Mouse (Mus musculus) kidney, embryonic 16.5 days (tissue): ENCODE measurements around the gene Gm5136. TPM values are rescaled to one million over a fixed set of nuclear protein-coding genes. Genes with fewer than 3 reads are reported as not detected.

ENCODE experiments used
- ATAC-seq: fragments of 200-750 bp; cut with Nextera tagmentation; 2 replicates; pipeline ENCODE4 v1.8.0; 2017; ENCODE audit warnings: moderate TSS enrichment; ENCODE audit not compliant: low FRiP score, low TSS enrichment
- H3K27ac ChIP-seq: fragments of 300-500 bp; sonication (generic); 2 replicates; pipeline ENCODE4 v1.5.1; 2014; ENCODE audit warnings: low read length
- H3K27me3 ChIP-seq: fragments of 300-500 bp; sonication (generic); 2 replicates; pipeline ENCODE4 v1.6.1; 2014; ENCODE audit warnings: low read length, control low read depth, mixed read lengths; ENCODE audit not compliant: insufficient read depth
- H3K36me3 ChIP-seq: fragments of 300-500 bp; sonication (generic); 2 replicates; pipeline ENCODE4 v1.6.1; 2014; ENCODE audit warnings: low read length, control low read depth, mixed read lengths; ENCODE audit not compliant: insufficient read depth
- H3K4me1 ChIP-seq: fragments of 300-500 bp; sonication (generic); 2 replicates; pipeline ENCODE4 v1.6.1; 2014; ENCODE audit warnings: low read length, control low read depth, mixed read lengths; ENCODE audit not compliant: insufficient read depth
- H3K4me2 ChIP-seq: fragments of 300-500 bp; sonication (generic); replicated peaks from 2 replicates; pipeline ENCODE4 v1.6.1; 2014; ENCODE audit warnings: low read depth, low read length
- H3K4me3 ChIP-seq: fragments of 300-500 bp; sonication (generic); 2 replicates; pipeline ENCODE4 v1.5.1; 2014; ENCODE audit warnings: mild to moderate bottlenecking, low read length
- H3K9ac ChIP-seq: fragments of 300-500 bp; sonication (generic); replicated peaks from 2 replicates; pipeline ENCODE4 v1.6.1; 2014; ENCODE audit warnings: low read length
- H3K9me3 ChIP-seq: fragments of 300-500 bp; sonication (generic); 2 replicates; pipeline ENCODE4 v1.6.1; 2016; ENCODE audit warnings: low read length, control low read depth
- WGBS: fragments of 180-500 bp; shearing (Covaris S2); extraction: QIAGEN DNeasy Blood & Tissue Kit; methylation state at CpG from one replicate; pipeline ENCODE4 v1.1.7; 2014; 5-methylcytosine and 5-hydroxymethylcytosine counted together
- polyA plus RNA-seq: library from polyadenylated mRNA; unstranded; fragments of >200 nt; fragmentation: Nextera tagmentation; extraction: Ambion mirVana; gene quantifications from 2 replicates; pipeline ENCODE4 v1.2.1, GENCODE M21; 2015

Gene Gm5136
- polyA plus RNA-seq, 1 experiment from 2014 or later: not detected

DNA sequence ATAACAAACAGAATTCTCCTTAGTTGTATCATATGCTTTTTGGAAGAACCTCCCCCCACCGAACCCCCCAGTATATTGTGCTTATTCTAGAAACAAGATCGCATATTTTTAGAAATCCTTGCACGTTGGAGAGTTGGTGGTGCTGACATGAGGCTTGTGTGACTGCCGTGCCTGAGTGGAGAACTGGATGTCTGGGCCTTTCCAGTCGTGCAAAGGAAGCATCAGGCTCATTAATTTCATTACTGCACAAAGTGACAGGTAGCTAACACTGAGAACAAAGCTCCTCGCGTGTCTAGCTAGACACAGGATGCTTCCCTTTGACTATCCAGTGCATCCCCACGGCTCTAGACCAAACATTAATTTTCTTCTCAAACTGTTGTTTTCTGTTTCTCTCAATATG is 47.1 kb downstream of the Gm5136 start:
- 21% methylated on average over 8 of the region's 8 CpGs for WGBS
- peak; percentile 84; the same call in 1 of the 2 replicates for ATAC-seq
- Histone ChIP-seq H3K9me3 (no peaks in the 10 kb centered on the region), H3K4me3 (no peak overlapping the region), H3K27ac (no peak overlapping the region), H3K4me2 (no peak overlapping the region), H3K4me1 (no peaks in the 10 kb centered on the region), H3K9ac (no peak overlapping the region), H3K36me3 (no peaks in the 10 kb centered on the region), H3K27me3 (no peaks in the 10 kb centered on the region)

DNA sequence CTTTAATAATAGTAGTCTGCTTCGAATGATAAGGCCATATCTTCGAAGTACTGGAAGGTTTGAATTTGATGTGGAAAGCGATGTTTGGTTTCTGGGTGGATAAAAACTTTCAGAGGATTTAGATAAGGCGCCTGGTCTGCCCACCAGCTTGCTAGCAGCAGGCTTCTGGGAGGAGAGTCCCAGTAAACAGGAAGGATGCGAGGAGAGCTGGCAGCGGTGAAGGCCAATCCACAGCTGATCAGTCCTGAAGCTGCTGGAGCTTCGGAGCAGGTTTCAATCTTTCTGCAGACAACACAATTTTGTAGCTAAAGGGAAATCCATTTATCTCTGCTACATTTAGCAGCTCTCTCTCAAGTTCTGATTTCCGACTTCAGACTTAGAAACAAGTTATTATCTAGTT is 47.9 kb downstream of the Gm5136 start:
- no peak for ATAC-seq
- no peak overlapping the region for H3K9ac ChIP-seq
- no peaks in the 10 kb centered on the region for H3K36me3 ChIP-seq
- H3K27me3 ChIP-seq: no peaks in the 10 kb centered on the region
- no peaks in the 10 kb centered on the region for H3K4me1 ChIP-seq
- no peak overlapping the region for H3K27ac ChIP-seq
- no peak overlapping the region for H3K4me3 ChIP-seq
- no peak overlapping the region for H3K4me2 ChIP-seq
- no peaks in the 10 kb centered on the region for H3K9me3 ChIP-seq
- 83% methylated on average over 8 of the region's 8 CpGs for WGBS

DNA sequence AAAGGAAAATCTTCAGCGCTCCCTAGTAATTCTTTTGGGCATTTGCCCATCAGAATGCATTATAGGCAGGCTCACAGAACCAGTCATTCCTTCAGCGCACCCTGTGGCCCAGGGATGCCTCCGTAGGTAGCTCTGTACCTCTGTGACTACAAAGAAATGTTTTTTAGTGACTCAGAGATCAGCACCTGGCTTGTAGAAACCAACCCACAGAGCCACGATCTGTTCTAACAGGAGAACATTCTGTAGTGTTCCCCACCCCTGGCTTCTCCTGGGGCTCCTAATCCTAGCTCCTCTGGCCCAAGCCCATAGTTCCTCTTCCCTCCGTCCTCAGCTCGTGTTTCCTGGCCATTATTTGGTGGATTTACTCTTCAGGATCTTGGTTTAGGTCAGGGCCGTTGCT is 50.8 kb downstream of the Gm5136 start:
- Histone ChIP-seq H3K27me3 (no peaks in the 10 kb centered on the region), H3K9me3 (no peaks in the 10 kb centered on the region), H3K4me1 (no peaks in the 10 kb centered on the region), H3K9ac (no peak overlapping the region), H3K4me3 (no peak overlapping the region), H3K36me3 (no peaks in the 10 kb centered on the region), H3K4me2 (no peak overlapping the region), H3K27ac (no peak overlapping the region)
- WGBS: 70% methylated on average over 7 of the region's 7 CpGs
- ATAC-seq: no peak
